Mouse (Mus musculus) midbrain, embryonic 14.5 days (tissue): ENCODE data around the gene Agbl3. TPM values are rescaled to one million over a fixed set of nuclear protein-coding genes. Genes with fewer than 3 reads are reported as not detected.

Experiments used
- ATAC-seq: fragments of 200-750 bp; cut with Nextera tagmentation; 2 replicates; pipeline ENCODE4 v1.8.0; 2017; ENCODE audit warnings: moderate number of reproducible peaks, moderate library complexity; ENCODE audit not compliant: low FRiP score, low TSS enrichment
- DNase-seq: peaks from one replicate; pipeline ENCODE4 v3.0.0-alpha.2; 2015
- H3K27ac ChIP-seq: fragments of 300-500 bp; sonication (generic); replicated peaks from 2 replicates; pipeline ENCODE4 v1.5.1; 2014; ENCODE audit warnings: mild to moderate bottlenecking, low read depth, low read length, moderate library complexity
- H3K27me3 ChIP-seq: fragments of 300-500 bp; sonication (generic); 2 replicates; pipeline ENCODE4 v1.6.1; 2014; ENCODE audit warnings: low read length, control low read depth, mixed read lengths; ENCODE audit not compliant: control insufficient read depth, insufficient read depth
- H3K36me3 ChIP-seq: fragments of 300-500 bp; sonication (generic); 2 replicates; pipeline ENCODE4 v1.6.1; 2014; ENCODE audit warnings: low read length, control low read depth; ENCODE audit not compliant: control insufficient read depth, insufficient read depth
- H3K4me1 ChIP-seq: fragments of 300-500 bp; sonication (generic); 2 replicates; pipeline ENCODE4 v1.6.1; 2014; ENCODE audit warnings: mild to moderate bottlenecking, antibody characterized with exemption, low read length, control low read depth; ENCODE audit not compliant: control insufficient read depth, insufficient read depth
- H3K4me2 ChIP-seq: fragments of 300-500 bp; sonication (generic); 2 replicates; pipeline ENCODE4 v1.6.1; 2014; ENCODE audit warnings: mild to moderate bottlenecking, low read length, moderate library complexity
- H3K4me3 ChIP-seq: fragments of 300-500 bp; sonication (generic); replicated peaks from 2 replicates; pipeline ENCODE4 v1.5.1; 2014; ENCODE audit warnings: low read depth, low read length
- H3K9ac ChIP-seq: fragments of 300-500 bp; sonication (generic); replicated peaks from 2 replicates; pipeline ENCODE4 v1.6.1; 2014; ENCODE audit warnings: mild to moderate bottlenecking, low read length, moderate library complexity
- H3K9me3 ChIP-seq: fragments of 300-500 bp; sonication (generic); 2 replicates; pipeline ENCODE4 v1.6.1; 2016; ENCODE audit warnings: low read length, control low read depth, mixed read lengths; ENCODE audit not compliant: control insufficient read depth
- WGBS: fragments of 180-500 bp; shearing (Covaris S2); extraction: QIAGEN DNeasy Blood & Tissue Kit; methylation state at CpG from one replicate; pipeline ENCODE4 v1.1.7; 2014; 5-methylcytosine and 5-hydroxymethylcytosine counted together
- polyA plus RNA-seq: library from polyadenylated mRNA; unstranded; fragments of >200 nt; fragmentation: Nextera tagmentation; extraction: Ambion mirVana; gene quantifications from 2 replicates; pipeline ENCODE4 v1.2.1, GENCODE M21; 2014

Gene Agbl3
- polyA plus RNA-seq, 1 experiment from 2014 or later: 14.7 TPM

GRCm38 (mm10) chr6:34903441-34903840 is 123.2 kb downstream of the Agbl3 start:
- H3K27me3 ChIP-seq: no peaks in the 10 kb centered on the region
- H3K4me3 ChIP-seq: no peak overlapping the region
- H3K9me3 ChIP-seq: no peaks in the 10 kb centered on the region
- no peaks in the 10 kb centered on the region for H3K4me1 ChIP-seq
- ATAC-seq: no peak
- H3K9ac ChIP-seq: no peak overlapping the region
- no peak for DNase-seq
- 80% methylated on average over 5 of the region's 5 CpGs for WGBS
- H3K36me3 ChIP-seq: peaks cover 66% of the 10 kb centered on the region
- H3K4me2 ChIP-seq: no peak overlapping the region
- no peak overlapping the region for H3K27ac ChIP-seq

GRCm38 (mm10) chr6:34903851-34904250 is 123.6 kb downstream of the Agbl3 start:
- Histone ChIP-seq H3K4me1 (no peaks in the 10 kb centered on the region), H3K9me3 (no peaks in the 10 kb centered on the region), H3K4me2 (no peak overlapping the region), H3K27ac (no peak overlapping the region), H3K4me3 (no peak overlapping the region), H3K36me3 (peaks cover 64% of the 10 kb centered on the region), H3K9ac (no peak overlapping the region), H3K27me3 (no peaks in the 10 kb centered on the region)
- 88% methylated on average over 10 of the region's 10 CpGs for WGBS
- ATAC-seq: no peak
- no peak for DNase-seq

DNA sequence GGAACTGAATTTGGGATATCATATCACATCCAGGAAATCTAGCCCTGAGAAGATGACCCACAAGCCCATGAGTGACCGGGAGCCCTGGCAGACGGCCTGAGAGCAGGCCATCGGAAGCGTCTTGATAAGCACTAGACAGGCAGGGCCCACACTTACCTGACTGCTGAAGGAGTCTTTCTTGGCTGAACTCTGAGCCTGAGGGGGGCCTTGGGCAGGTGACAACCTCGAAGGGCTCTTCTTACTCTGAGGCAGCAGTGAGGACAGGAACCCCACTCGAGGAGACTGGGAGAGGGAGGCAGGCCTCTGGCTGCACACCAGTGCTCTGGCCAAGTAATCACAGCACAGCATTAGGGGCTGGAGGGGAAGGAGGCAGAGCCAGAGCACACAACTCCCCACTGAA is 124.1 kb downstream of the Agbl3 start:
- H3K4me3 ChIP-seq: no peak overlapping the region
- H3K27ac ChIP-seq: no peak overlapping the region
- no peaks in the 10 kb centered on the region for H3K9me3 ChIP-seq
- 93% methylated on average over 6 of the region's 6 CpGs for WGBS
- H3K36me3 ChIP-seq: peaks cover 60% of the 10 kb centered on the region
- H3K4me1 ChIP-seq: peaks cover 2% of the 10 kb centered on the region
- DNase-seq: no peak
- ATAC-seq: no peak
- no peaks in the 10 kb centered on the region for H3K27me3 ChIP-seq
- no peak overlapping the region for H3K4me2 ChIP-seq
- no peak overlapping the region for H3K9ac ChIP-seq

- H3K27ac ChIP-seq: no peak overlapping the region
- 88% methylated on average over 2 of the region's 2 CpGs for WGBS
- ATAC-seq (no peak), DNase-seq (no peak)
- H3K4me2 ChIP-seq: no peak overlapping the region
- H3K4me1 ChIP-seq: peaks cover 11% of the 10 kb centered on the region
- no peaks in the 10 kb centered on the region for H3K27me3 ChIP-seq
- peaks cover 47% of the 10 kb centered on the region for H3K36me3 ChIP-seq
- H3K9me3 ChIP-seq: no peaks in the 10 kb centered on the region
- H3K4me3 ChIP-seq: no peak overlapping the region
- H3K9ac ChIP-seq: no peak overlapping the region
Observed at GRCm38 (mm10) chr6:34906125-34906524, 125.9 kb downstream of the Agbl3 start.

DNA sequence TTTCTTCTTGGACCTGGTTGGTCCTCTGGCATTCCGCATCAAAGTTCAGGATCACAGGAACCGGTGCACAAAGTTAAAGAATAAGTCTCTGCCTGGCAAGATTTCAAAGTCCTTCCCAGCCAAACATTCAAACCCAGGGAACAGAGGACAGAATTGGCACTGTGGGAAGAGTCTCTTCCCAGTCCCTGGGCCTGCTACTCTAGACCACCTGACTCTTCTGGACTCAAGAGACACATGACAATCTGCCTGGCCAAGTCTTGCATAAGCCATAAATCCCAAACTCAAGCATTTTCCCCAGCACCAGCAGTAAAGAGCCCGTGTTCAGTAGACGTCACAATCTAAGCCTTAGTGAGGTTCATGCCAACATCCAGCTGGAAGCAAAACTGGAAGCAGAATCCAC is 126.4 kb downstream of the Agbl3 start:
- Histone ChIP-seq H3K36me3 (peaks cover 45% of the 10 kb centered on the region), H3K27ac (no peak overlapping the region), H3K27me3 (no peaks in the 10 kb centered on the region), H3K4me1 (peaks cover 11% of the 10 kb centered on the region), H3K4me2 (no peak overlapping the region), H3K9me3 (no peaks in the 10 kb centered on the region), H3K4me3 (no peak overlapping the region), H3K9ac (no peak overlapping the region)
- ATAC-seq (no peak), DNase-seq (no peak)
- 97% methylated on average over 4 of the region's 4 CpGs for WGBS

GRCm38 (mm10) chr6:34907121-34907614 is 126.9 kb downstream of the Agbl3 start:
- H3K9ac ChIP-seq: no peak overlapping the region
- H3K9me3 ChIP-seq: no peaks in the 10 kb centered on the region
- H3K27ac ChIP-seq: no peak overlapping the region
- ATAC-seq: no peak
- no peak overlapping the region for H3K4me3 ChIP-seq
- WGBS: 72% methylated on average over 2 of the region's 2 CpGs
- peaks cover 11% of the 10 kb centered on the region for H3K4me1 ChIP-seq
- H3K4me2 ChIP-seq: no peak overlapping the region
- H3K27me3 ChIP-seq: no peaks in the 10 kb centered on the region
- peaks cover 45% of the 10 kb centered on the region for H3K36me3 ChIP-seq
- DNase-seq: no peak

- WGBS: 92% methylated on average over 18 of the region's 18 CpGs
Observed at GRCm38 (mm10) chr6:34907696-34908260, 127.5 kb downstream of the Agbl3 start.

More at GRCm38 (mm10) chr6:34907696-34908260, 127.5 kb downstream of the Agbl3 start:
- Histone ChIP-seq H3K4me1 (peaks cover 11% of the 10 kb centered on the region), H3K27ac (no peak overlapping the region), H3K9ac (no peak overlapping the region), H3K4me3 (no peak overlapping the region), H3K4me2 (no peak overlapping the region), H3K27me3 (no peaks in the 10 kb centered on the region), H3K36me3 (peaks cover 45% of the 10 kb centered on the region), H3K9me3 (no peaks in the 10 kb centered on the region)
- ATAC-seq: no peak
- DNase-seq: no peak

Other genes with a start within 250 kb of the Agbl3 start
- 26.9 and 50.0 TPM in 2 replicates for gene Cald1, start 181.9 kb upstream of the Agbl3 start, polyA plus RNA-seq
- 0.70 and 1.1 TPM in 2 replicates for gene Tmem140, start 82.7 kb downstream of the Agbl3 start, polyA plus RNA-seq
- gene Cyren, start 97.6 kb downstream of the Agbl3 start, polyA plus RNA-seq: 6.1 and 8.7 TPM in 2 replicates
- 14.8 and 17.5 TPM in 2 replicates for gene Wdr91, start 130.4 kb downstream of the Agbl3 start, polyA plus RNA-seq
- gene Stra8, start 139.7 kb downstream of the Agbl3 start, polyA plus RNA-seq: not detected in 2 replicates
- gene Slc23a4, start 208.0 kb downstream of the Agbl3 start, polyA plus RNA-seq: 0.75 and 0.80 TPM in 2 replicates